20 mouse cellular contexts compared by ENCODE assay signal in genomic region chr6:87638134-87638660, GRCm38 (mm10). TPM values are rescaled to one million over a fixed set of nuclear protein-coding genes. Genes with fewer than 3 reads are reported as not detected.
DNase-seq lines count a peak whose midpoint lies in the region; ATAC-seq and TF ChIP-seq lines count a peak whose summit lies in the region.
"Had no signal": no experiment of that assay in that cellular context is flagged by ENCODE, and none has a peak within 500 bp of the region (broad histone marks: within the 10 kb centered on the region; RNA-seq: fewer than 3 reads in every experiment).

No protein-coding gene starts in this region.

- no peak for TF ChIP-seq POLR2A in limb, embryonic 14.5 days (IDR thresholded peaks at IDR 0.05; ENCODE audit: borderline replicate concordance, extremely low read depth, insufficient read depth, insufficient read length)

- H3K27me3 ChIP-seq in kidney, embryonic 16.5 days (ENCODE audit: insufficient read depth, low read length): no peaks in the 10 kb centered on the region
- H3K27me3 ChIP-seq in limb, embryonic 14.5 days (ENCODE audit: control insufficient read depth, insufficient read depth, low read length): no peaks in the 10 kb centered on the region
- no peaks in the 10 kb centered on the region for H3K27me3 ChIP-seq in forebrain, embryonic 11.5 days (ENCODE audit: control insufficient read depth, insufficient read depth, low read length)
- H3K27me3 ChIP-seq: CH12.LX; megakaryocyte, embryonic 14.5 days; neural tube, embryonic 13.5 days had no signal

- no peaks in the 10 kb centered on the region for H3K9me3 ChIP-seq in kidney, embryonic 16.5 days (ENCODE audit: low read length)
- no peaks in the 10 kb centered on the region for H3K9me3 ChIP-seq in limb, embryonic 14.5 days (ENCODE audit: control insufficient read depth, low read length)
- H3K9me3 ChIP-seq in forebrain, embryonic 11.5 days (ENCODE audit: control insufficient read depth, low read length): no peaks in the 10 kb centered on the region
- H3K9me3 ChIP-seq: hindbrain, embryonic 10.5 days; neural tube, embryonic 13.5 days had no signal

- H3K27ac ChIP-seq in kidney, embryonic 16.5 days (ENCODE audit: low read length): peak overlapping the region; percentile 72
- no peak overlapping the region for H3K27ac ChIP-seq in limb, embryonic 14.5 days (replicated peaks; ENCODE audit: low read depth, low read length)
- H3K27ac ChIP-seq in forebrain, embryonic 11.5 days (ENCODE audit: low read depth, low read length): no peak overlapping the region
- H3K27ac ChIP-seq: hindbrain, embryonic 10.5 days; liver, embryonic 14.5 days; neural tube, embryonic 13.5 days; stomach, postnatal 0 days had no signal

- ATAC-seq in cerebellum, adult (ENCODE audit: insufficient number of reproducible peaks, low FRiP score, low TSS enrichment): no peak
- ATAC-seq in kidney, embryonic 16.5 days (ENCODE audit: low FRiP score, low TSS enrichment): peak; percentile 65; the same call in 1 of the 2 replicates
- no peak for ATAC-seq in limb, embryonic 14.5 days (ENCODE audit: low FRiP score, low read depth)
- no peak for ATAC-seq in forebrain, embryonic 11.5 days (replicated peaks; ENCODE audit: low FRiP score)

- WGBS in kidney, embryonic 16.5 days: 23% methylated on average over 11 of the region's 11 CpGs
- WGBS in limb, embryonic 14.5 days: 30% methylated on average over 11 of the region's 11 CpGs
- 70% methylated on average over 11 of the region's 11 CpGs for WGBS in forebrain, embryonic 11.5 days

- H3K4me3 ChIP-seq in kidney, embryonic 16.5 days (ENCODE audit: low read length): no peak overlapping the region
- no peak overlapping the region for H3K4me3 ChIP-seq in limb, embryonic 14.5 days (replicated peaks; ENCODE audit: low read length)
- no peak overlapping the region for H3K4me3 ChIP-seq in forebrain, embryonic 11.5 days (ENCODE audit: low read depth, low read length)
- H3K4me3 ChIP-seq: hindbrain, embryonic 10.5 days; megakaryocyte, embryonic 14.5 days; neural tube, embryonic 13.5 days had no signal

- peak overlapping the region; percentile 41; the same call in 1 of the 2 replicates for H3K9ac ChIP-seq in kidney, embryonic 16.5 days (replicated peaks; ENCODE audit: low read length)
- no peak overlapping the region for H3K9ac ChIP-seq in limb, embryonic 14.5 days (ENCODE audit: low read depth, low read length, severe bottlenecking)
- H3K9ac ChIP-seq in forebrain, embryonic 11.5 days (ENCODE audit: low read length): no peak overlapping the region
- H3K9ac ChIP-seq: liver, embryonic 14.5 days; neural tube, embryonic 13.5 days had no signal

- peaks cover 10% of the 10 kb centered on the region for H3K4me1 ChIP-seq in kidney, embryonic 16.5 days (ENCODE audit: insufficient read depth, low read length)
- no peaks in the 10 kb centered on the region for H3K4me1 ChIP-seq in limb, embryonic 14.5 days (ENCODE audit: control insufficient read depth, insufficient read depth, low read length)
- no peaks in the 10 kb centered on the region for H3K4me1 ChIP-seq in forebrain, embryonic 11.5 days (replicated peaks; ENCODE audit: control insufficient read depth, insufficient read depth, low read length)
- H3K4me1 ChIP-seq: hindbrain, embryonic 10.5 days; neural tube, embryonic 13.5 days had no signal

- H3K4me2 ChIP-seq in kidney, embryonic 16.5 days (replicated peaks; ENCODE audit: low read depth, low read length): no peak overlapping the region
- no peak overlapping the region for H3K4me2 ChIP-seq in limb, embryonic 14.5 days (replicated peaks; ENCODE audit: low read depth, low read length, severe bottlenecking)
- no peak overlapping the region for H3K4me2 ChIP-seq in forebrain, embryonic 11.5 days (ENCODE audit: low read depth, low read length, severe bottlenecking)
- H3K4me2 ChIP-seq: neural tube, embryonic 13.5 days had no signal

- 0 out of 2 replicates have a peak, but pooled peaks cover 3% of the 10 kb centered on the region for H3K36me3 ChIP-seq in kidney, embryonic 16.5 days (ENCODE audit: insufficient read depth, low read length)
- no peaks in the 10 kb centered on the region for H3K36me3 ChIP-seq in limb, embryonic 14.5 days (ENCODE audit: control insufficient read depth, insufficient read depth, low read length)
- no peaks in the 10 kb centered on the region for H3K36me3 ChIP-seq in forebrain, embryonic 11.5 days (ENCODE audit: control insufficient read depth, insufficient read depth, low read length)
- H3K36me3 ChIP-seq: neural tube, embryonic 13.5 days had no signal

- peak; percentile 6 to 12 for DNase-seq in cerebellum, postnatal 25 days
- no peak for DNase-seq in kidney, adult 18-20 months
- peak; percentile 24 for DNase-seq in brain, adult 2 months (ENCODE audit: low read depth, low spot score)
- DNase-seq in limb, embryonic 14.5 days (ENCODE audit: low spot score): peak; percentile 22
- DNase-seq in forebrain, embryonic 11.5 days (ENCODE audit: low spot score): no peak
- DNase-seq: adrenal gland, adult 8-10 months; cerebellum, adult 11-12 months; gastrocnemius, postnatal 14 days; left cerebral cortex, postnatal 4 days; lung, postnatal 10 days; right cerebral cortex, postnatal 25 days; thymus, postnatal 14 days had no signal

RNA-seq across cellular contexts. Expression of gene Aplf, which starts 33.8 kb away (rescaled TPM):
- polyA plus RNA-seq in kidney, embryonic 16.5 days (2015; fragmentation: Nextera tagmentation; extraction: Ambion mirVana): 18.1 and 18.7 TPM in 2 replicates
- polyA plus RNA-seq in limb, embryonic 14.5 days (2012; rRNA removed): 7.5 and 10.3 TPM in 2 replicates
- 14.3 and 16.2 TPM in 2 replicates for polyA plus RNA-seq in limb, embryonic 14.5 days (2014; fragmentation: Nextera tagmentation; extraction: Ambion mirVana)
- 13.6 and 15.1 TPM in 2 replicates for polyA plus RNA-seq in forebrain, embryonic 11.5 days (2014; fragmentation: Nextera tagmentation; extraction: Ambion mirVana)

RNA-seq across cellular contexts. Expression of gene Prokr1, which starts 47.7 kb away (rescaled TPM):
- 5.0 and 5.1 TPM in 2 replicates for polyA plus RNA-seq in kidney, embryonic 16.5 days (2015; fragmentation: Nextera tagmentation; extraction: Ambion mirVana)
- polyA plus RNA-seq in limb, embryonic 14.5 days (2012; rRNA removed): 5.1 and 5.7 TPM in 2 replicates
- polyA plus RNA-seq in limb, embryonic 14.5 days (2014; fragmentation: Nextera tagmentation; extraction: Ambion mirVana): 4.4 and 4.7 TPM in 2 replicates
- polyA plus RNA-seq in forebrain, embryonic 11.5 days (2014; fragmentation: Nextera tagmentation; extraction: Ambion mirVana): 6.4 and 7.1 TPM in 2 replicates

Comparison
In these comparisons a context has a peak if more than half of its experiments do, and no peak if none do; other contexts are left out.
1. DNase-seq: peak in cerebellum, postnatal 25 days (2 of 2), brain, adult 2 months (single experiment) and limb, embryonic 14.5 days (single experiment); none in kidney, adult 18-20 months (single experiment) and forebrain, embryonic 11.5 days (single experiment).